Mouse (Mus musculus): ENCODE measurements around the gene Man2a2. TPM values are rescaled to one million over a fixed set of nuclear protein-coding genes. Genes with fewer than 3 reads are reported as not detected.

The Man2a2 gene
- polyA plus RNA-seq, 1 experiment: 78.3 TPM

GRCm38 (mm10) chr7:80376192-80376591 is 5.0 kb upstream of the Man2a2 start:
- DNase-seq (ENCODE audit: low read depth): peak; percentile 45
- TF ChIP-seq POLR2A (IDR thresholded peaks at IDR 0.05; ENCODE audit: borderline replicate concordance, extremely low read depth, insufficient read depth, insufficient read length, poor library complexity, severe bottlenecking): no peak
- TF ChIP-seq CTCF (IDR thresholded peaks at IDR 0.05; ENCODE audit: borderline replicate concordance, extremely low read depth, insufficient read depth, insufficient read length): no peak

DNA sequence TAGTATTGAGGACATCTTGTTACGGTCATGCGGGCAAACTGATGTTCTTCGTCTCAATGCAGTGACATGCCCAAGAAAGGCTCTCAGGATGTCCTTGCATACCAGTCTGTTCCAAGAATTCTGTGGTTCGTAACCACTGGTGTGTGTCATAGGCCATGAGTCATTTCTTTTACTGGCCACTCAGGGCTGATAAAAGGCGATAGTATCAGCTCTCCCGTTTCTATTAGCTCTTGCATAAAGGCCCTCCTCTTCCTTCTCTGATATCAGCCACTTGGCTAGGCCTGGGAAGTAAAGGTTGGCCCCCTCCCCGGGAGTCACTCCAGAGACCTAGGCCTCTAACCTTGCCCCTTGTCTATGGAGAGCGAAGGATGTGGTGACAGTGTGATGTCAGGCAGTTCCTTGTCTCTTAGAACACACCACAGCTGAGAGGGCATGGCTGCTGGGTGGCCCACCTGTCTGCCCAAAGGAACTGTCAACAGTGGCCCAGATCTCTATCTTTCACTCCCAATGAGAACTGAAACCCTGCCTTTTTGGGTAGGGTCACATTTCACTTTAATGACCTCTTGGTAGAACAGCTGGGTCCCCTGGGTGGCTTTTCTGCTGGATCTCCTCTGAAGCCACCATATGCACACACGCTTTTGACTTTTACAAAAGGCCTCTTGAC is 4.3 kb upstream of the Man2a2 start:
- TF ChIP-seq CTCF (IDR thresholded peaks at IDR 0.05; ENCODE audit: borderline replicate concordance, extremely low read depth, insufficient read depth, insufficient read length) (no peak), POLR2A (IDR thresholded peaks at IDR 0.05; ENCODE audit: borderline replicate concordance, extremely low read depth, insufficient read depth, insufficient read length, poor library complexity, severe bottlenecking) (no peak)
- no peak for DNase-seq (ENCODE audit: low read depth)

- no peak for DNase-seq (ENCODE audit: low read depth)
- TF ChIP-seq POLR2A (IDR thresholded peaks at IDR 0.05; ENCODE audit: borderline replicate concordance, extremely low read depth, insufficient read depth, insufficient read length, poor library complexity, severe bottlenecking) (no peak), CTCF (IDR thresholded peaks at IDR 0.05; ENCODE audit: borderline replicate concordance, extremely low read depth, insufficient read depth, insufficient read length) (no peak)
Measured at GRCm38 (mm10) chr7:80374733-80375132, 3.6 kb upstream of the Man2a2 start.

- DNase-seq (ENCODE audit: low read depth): no peak
- no peak for TF ChIP-seq CTCF (IDR thresholded peaks at IDR 0.05; ENCODE audit: borderline replicate concordance, extremely low read depth, insufficient read depth, insufficient read length)
- TF ChIP-seq POLR2A (IDR thresholded peaks at IDR 0.05; ENCODE audit: borderline replicate concordance, extremely low read depth, insufficient read depth, insufficient read length, poor library complexity, severe bottlenecking): no peak
Measured at GRCm38 (mm10) chr7:80374280-80374679, 3.1 kb upstream of the Man2a2 start.

- TF ChIP-seq POLR2A (IDR thresholded peaks at IDR 0.05; ENCODE audit: borderline replicate concordance, extremely low read depth, insufficient read depth, insufficient read length, poor library complexity, severe bottlenecking) (no peak), CTCF (IDR thresholded peaks at IDR 0.05; ENCODE audit: borderline replicate concordance, extremely low read depth, insufficient read depth, insufficient read length) (no peak)
- DNase-seq (ENCODE audit: low read depth): peak; percentile 60
Measured at GRCm38 (mm10) chr7:80373850-80374249, 2.7 kb upstream of the Man2a2 start.

DNA sequence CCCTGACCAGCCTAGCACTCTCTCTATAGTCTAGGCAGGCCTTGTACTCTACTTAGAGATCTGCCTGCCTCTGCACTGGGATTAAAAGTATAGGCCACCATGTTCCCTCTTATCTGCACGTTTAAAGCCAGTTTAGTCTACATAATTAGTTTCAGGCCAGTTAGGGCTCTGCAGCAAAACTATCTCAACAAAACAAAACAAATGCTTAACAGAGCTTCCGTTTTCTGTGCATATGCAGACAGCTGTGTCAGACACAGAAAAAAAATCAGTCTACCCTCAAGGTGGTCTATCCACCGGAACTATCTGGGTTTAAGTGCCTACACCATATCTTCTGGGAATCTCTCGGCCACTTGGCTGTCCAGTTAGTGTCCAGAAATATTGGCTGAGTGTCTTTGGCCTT is 2.2 kb upstream of the Man2a2 start:
- no peak for DNase-seq (ENCODE audit: low read depth)
- no peak for TF ChIP-seq POLR2A (IDR thresholded peaks at IDR 0.05; ENCODE audit: borderline replicate concordance, extremely low read depth, insufficient read depth, insufficient read length, poor library complexity, severe bottlenecking)
- no peak for TF ChIP-seq CTCF (IDR thresholded peaks at IDR 0.05; ENCODE audit: borderline replicate concordance, extremely low read depth, insufficient read depth, insufficient read length)

GRCm38 (mm10) chr7:80372667-80373066 is 1.5 kb upstream of the Man2a2 start:
- no peak for TF ChIP-seq CTCF (IDR thresholded peaks at IDR 0.05; ENCODE audit: borderline replicate concordance, extremely low read depth, insufficient read depth, insufficient read length)
- TF ChIP-seq POLR2A (IDR thresholded peaks at IDR 0.05; ENCODE audit: borderline replicate concordance, extremely low read depth, insufficient read depth, insufficient read length, poor library complexity, severe bottlenecking): no peak
- no peak for DNase-seq (ENCODE audit: low read depth)

DNA sequence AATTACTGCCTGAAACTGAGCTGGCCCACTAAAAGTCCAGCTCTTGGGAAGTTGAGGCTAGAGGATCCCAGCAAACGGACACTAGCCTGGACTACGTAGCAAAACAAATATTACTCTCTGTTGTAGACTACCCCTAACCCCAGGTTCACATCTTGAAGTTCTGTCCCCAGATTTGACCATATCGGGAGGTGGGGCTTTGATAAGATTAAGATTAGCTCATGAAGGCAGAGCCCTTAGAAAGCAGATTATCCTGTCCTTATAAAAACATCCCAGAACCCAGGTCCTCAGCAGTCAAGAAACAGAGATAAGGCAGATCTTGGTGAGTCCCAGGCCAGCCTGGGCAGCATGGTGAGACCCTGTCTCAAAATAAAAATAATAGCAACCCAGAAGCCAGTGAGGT is 991 bp upstream of the Man2a2 start:
- TF ChIP-seq CTCF (IDR thresholded peaks at IDR 0.05; ENCODE audit: borderline replicate concordance, extremely low read depth, insufficient read depth, insufficient read length) (no peak), POLR2A (IDR thresholded peaks at IDR 0.05; ENCODE audit: borderline replicate concordance, extremely low read depth, insufficient read depth, insufficient read length, poor library complexity, severe bottlenecking) (no peak)

DNA sequence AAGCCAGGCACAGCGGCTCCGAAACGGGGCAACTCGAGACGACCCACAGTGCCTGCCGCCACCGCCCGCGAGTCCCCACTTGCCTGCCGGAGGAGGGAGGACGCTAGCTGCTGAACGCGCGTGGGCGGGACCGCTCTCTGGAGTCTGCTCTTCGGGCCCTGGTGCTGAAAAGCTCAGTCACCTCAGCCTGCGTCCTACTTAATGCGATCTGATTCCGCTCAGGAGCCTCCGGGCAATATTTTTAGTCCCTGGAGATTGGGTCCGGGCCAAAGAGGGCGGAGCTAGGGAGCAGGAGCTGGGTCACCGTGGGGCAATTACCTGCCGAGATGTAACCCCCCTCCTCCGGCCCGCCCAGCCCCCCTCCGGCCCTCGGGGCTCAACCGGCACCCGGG is 530 bp downstream of the Man2a2 start:
- TF ChIP-seq CTCF (IDR thresholded peaks at IDR 0.05; ENCODE audit: borderline replicate concordance, extremely low read depth, insufficient read depth, insufficient read length) (no peak), POLR2A (IDR thresholded peaks at IDR 0.05; ENCODE audit: borderline replicate concordance, extremely low read depth, insufficient read depth, insufficient read length, poor library complexity, severe bottlenecking) (no peak)
- DNase-seq (ENCODE audit: low read depth): peak; percentile 77

More for the DNA sequence above, 991 bp upstream of the Man2a2 start:
- DNase-seq (ENCODE audit: low read depth): no peak

GRCm38 (mm10) chr7:80369967-80370431 is 1.2 kb downstream of the Man2a2 start:
- peak; percentile 25 for DNase-seq (ENCODE audit: low read depth)

GRCm38 (mm10) chr7:80369461-80369860 is 1.7 kb downstream of the Man2a2 start:
- DNase-seq (ENCODE audit: low read depth): no peak
- TF ChIP-seq POLR2A (IDR thresholded peaks at IDR 0.05; ENCODE audit: borderline replicate concordance, extremely low read depth, insufficient read depth, insufficient read length, poor library complexity, severe bottlenecking): no peak
- no peak for TF ChIP-seq CTCF (IDR thresholded peaks at IDR 0.05; ENCODE audit: borderline replicate concordance, extremely low read depth, insufficient read depth, insufficient read length)

More at GRCm38 (mm10) chr7:80369967-80370431, 1.2 kb downstream of the Man2a2 start:
- TF ChIP-seq CTCF (IDR thresholded peaks at IDR 0.05; ENCODE audit: borderline replicate concordance, extremely low read depth, insufficient read depth, insufficient read length) (no peak), POLR2A (IDR thresholded peaks at IDR 0.05; ENCODE audit: borderline replicate concordance, extremely low read depth, insufficient read depth, insufficient read length, poor library complexity, severe bottlenecking) (no peak)

Data from brain, embryonic 14.5 days (tissue).